Mouse (Mus musculus): ENCODE results near the gene Ldlrap1.

Gene Ldlrap1

GRCm38 (mm10) chr4:134767426-134768225 is at the start of gene Ldlrap1:
Gene Ldlrap1, minus strand, starts transcription at chr4:134768024.
- peak; percentile 67 for DNase-seq (ENCODE audit: low spot score)

- DNase-seq (ENCODE audit: low spot score), result no peak
Observed at GRCm38 (mm10) chr4:134814229-134814571, 46.4 kb upstream of the Ldlrap1 start.

- DNase-seq (ENCODE audit: low spot score), result no peak
Observed at GRCm38 (mm10) chr4:134813406-134814228, 45.8 kb upstream of the Ldlrap1 start.

GRCm38 (mm10) chr4:134804765-134805164 is 36.9 kb upstream of the Ldlrap1 start:
- no peak for DNase-seq (ENCODE audit: low spot score)

GRCm38 (mm10) chr4:134802765-134803164 is 34.9 kb upstream of the Ldlrap1 start:
- no peak for DNase-seq (ENCODE audit: low spot score)

- DNase-seq (ENCODE audit: low spot score), result no peak
Observed at GRCm38 (mm10) chr4:134802155-134802554, 34.3 kb upstream of the Ldlrap1 start.

- DNase-seq (ENCODE audit: low spot score), result no peak
Observed at GRCm38 (mm10) chr4:134800693-134801092, 32.9 kb upstream of the Ldlrap1 start.

GRCm38 (mm10) chr4:134800098-134800497 is 32.3 kb upstream of the Ldlrap1 start:
- DNase-seq (ENCODE audit: low spot score), result no peak

- DNase-seq (ENCODE audit: low spot score), result peak; percentile 61
Observed at GRCm38 (mm10) chr4:134799272-134799671, 31.4 kb upstream of the Ldlrap1 start.

GRCm38 (mm10) chr4:134798861-134799260 is 31.0 kb upstream of the Ldlrap1 start:
- DNase-seq (ENCODE audit: low spot score), result no peak

- DNase-seq (ENCODE audit: low spot score), result no peak
Observed at GRCm38 (mm10) chr4:134797621-134798020, 29.8 kb upstream of the Ldlrap1 start.

GRCm38 (mm10) chr4:134796581-134797361 is 28.9 kb upstream of the Ldlrap1 start:
- peak; percentile 66 for DNase-seq (ENCODE audit: low spot score)

GRCm38 (mm10) chr4:134795819-134796485 is 28.1 kb upstream of the Ldlrap1 start:
- peak; percentile 16 for DNase-seq (ENCODE audit: low spot score)

- peak; percentile 18 for DNase-seq (ENCODE audit: low spot score)
Observed at GRCm38 (mm10) chr4:134794959-134795358, 27.1 kb upstream of the Ldlrap1 start.

- DNase-seq (ENCODE audit: low spot score), result peak; percentile 62
Observed at GRCm38 (mm10) chr4:134793213-134793956, 25.6 kb upstream of the Ldlrap1 start.

GRCm38 (mm10) chr4:134791731-134792130 is 23.9 kb upstream of the Ldlrap1 start:
- DNase-seq (ENCODE audit: low spot score), result no peak

GRCm38 (mm10) chr4:134786946-134787345 is 19.1 kb upstream of the Ldlrap1 start:
- DNase-seq (ENCODE audit: low spot score), result peak; percentile 91

GRCm38 (mm10) chr4:134784701-134785100 is 16.9 kb upstream of the Ldlrap1 start:
- no peak for DNase-seq (ENCODE audit: low spot score)

GRCm38 (mm10) chr4:134779136-134779934 is 11.5 kb upstream of the Ldlrap1 start:
- no peak for DNase-seq (ENCODE audit: low spot score)

- no peak for DNase-seq (ENCODE audit: low spot score)
Observed at GRCm38 (mm10) chr4:134776246-134776645, 8.4 kb upstream of the Ldlrap1 start.
